Mouse (Mus musculus): ENCODE measurements around the gene Kdm4c. TPM values are rescaled to one million over a fixed set of nuclear protein-coding genes. Genes with fewer than 3 reads are reported as not detected.

The Kdm4c gene
- 2.2 and 2.3 TPM in 2 replicates for polyA plus RNA-seq (2012; rRNA removed)

DNA sequence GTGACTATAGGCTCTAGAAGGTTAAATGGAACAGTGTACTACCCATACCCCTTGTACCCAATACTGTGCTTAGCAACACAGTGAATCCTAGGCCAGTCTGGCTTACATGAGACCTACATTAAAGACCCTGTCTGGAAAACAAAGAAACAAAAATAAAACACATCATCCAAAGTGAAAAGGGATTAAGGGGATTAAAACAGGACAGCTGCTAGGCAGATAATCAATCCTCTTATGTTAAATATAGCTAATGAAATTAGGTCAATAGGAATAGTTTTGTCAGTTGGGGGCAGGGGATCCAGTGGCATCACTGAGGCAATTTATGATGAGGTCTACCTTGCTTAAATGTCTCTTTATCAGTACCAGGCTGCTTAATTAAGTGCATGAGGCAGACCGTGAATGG lies at the start of gene Kdm4c:
TSS of gene Kdm4c (plus strand) at position 322 of the 400 bp plus-strand sequence.

Other genes with a start within 250 kb of the Kdm4c start
- 0.03 and 0.10 TPM in 2 replicates for gene Frmd3, start 229.1 kb upstream of the Kdm4c start, polyA plus RNA-seq (2012; rRNA removed)

Measured in liver, embryonic 18 days (tissue).